Mouse (Mus musculus) limb, embryonic 12.5 days (tissue): ENCODE measurements around the gene Celf1. TPM values are rescaled to one million over a fixed set of nuclear protein-coding genes. Genes with fewer than 3 reads are reported as not detected.
A peak's percentile ranks its signal among the peaks of the same experiment; 100 is the strongest.

Experiments
- ATAC-seq: fragments of 200-750 bp; cut with Nextera tagmentation; 2 replicates; pipeline ENCODE4 v1.8.0; 2017; ENCODE audit warnings: low read depth, moderate TSS enrichment; ENCODE audit not compliant: insufficient number of reproducible peaks, insufficient read depth, low FRiP score, low TSS enrichment
- H3K27ac ChIP-seq: fragments of 300-500 bp; sonication (generic); 2 replicates; pipeline ENCODE4 v1.5.1; 2016; ENCODE audit warnings: mild to moderate bottlenecking, moderate library complexity
- H3K27me3 ChIP-seq: fragments of 300-500 bp; sonication (generic); 2 replicates; pipeline ENCODE4 v1.6.1; 2016; ENCODE audit warnings: mild to moderate bottlenecking, moderate library complexity
- H3K36me3 ChIP-seq: fragments of 300-500 bp; sonication (generic); 2 replicates; pipeline ENCODE4 v1.6.1; 2016; ENCODE audit warnings: mild to moderate bottlenecking, moderate library complexity
- H3K4me1 ChIP-seq: fragments of 300-500 bp; sonication (generic); replicated peaks from 2 replicates; pipeline ENCODE4 v1.6.1; 2016
- H3K4me2 ChIP-seq: fragments of 300-500 bp; sonication (generic); 2 replicates; pipeline ENCODE4 v1.6.1; 2016; ENCODE audit warnings: mild to moderate bottlenecking, moderate library complexity
- H3K4me3 ChIP-seq: fragments of 300-500 bp; sonication (generic); replicated peaks from 2 replicates; pipeline ENCODE4 v1.5.1; 2016; ENCODE audit warnings: mild to moderate bottlenecking
- H3K9ac ChIP-seq: fragments of 300-500 bp; sonication (generic); replicated peaks from 2 replicates; pipeline ENCODE4 v1.6.1; 2016; ENCODE audit warnings: mild to moderate bottlenecking, moderate library complexity
- H3K9me3 ChIP-seq: fragments of 300-500 bp; sonication (generic); 2 replicates; pipeline ENCODE4 v1.6.1; 2016; ENCODE audit warnings: mild to moderate bottlenecking, moderate library complexity
- WGBS: fragments of 180-500 bp; shearing (Covaris S2); methylation state at CpG from one replicate; pipeline ENCODE4 v1.1.7; 2016; 5-methylcytosine and 5-hydroxymethylcytosine counted together
- polyA plus RNA-seq: library from polyadenylated mRNA; unstranded; fragments of >200 nt; fragmentation: Nextera tagmentation; extraction: Ambion mirVana; gene quantifications from 2 replicates; pipeline ENCODE4 v1.2.1, GENCODE M21; 2016

Celf1 gene
- polyA plus RNA-seq, 1 experiment from 2014 or later = 125 TPM

DNA sequence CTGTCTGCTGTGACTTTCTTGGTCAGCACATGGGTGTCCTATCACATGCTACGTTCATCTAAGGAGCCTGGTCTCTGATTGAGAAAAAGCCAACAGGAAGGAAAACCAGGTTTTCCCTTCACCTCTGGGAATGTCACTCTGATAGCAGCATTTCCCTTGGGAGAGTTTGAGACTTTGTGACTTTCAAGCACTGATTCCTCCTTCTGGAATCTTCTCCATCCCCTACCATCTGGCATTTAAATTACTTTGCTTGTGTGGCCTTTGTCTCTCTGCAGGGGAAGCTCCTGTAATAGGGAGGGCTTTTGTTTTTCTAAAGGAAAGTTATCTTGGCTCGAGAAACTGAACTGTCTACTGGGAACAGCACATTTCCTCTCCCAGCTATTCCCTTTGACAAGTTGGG lies 82.9 kb downstream of the Celf1 start:
- ATAC-seq = no peak
- no peaks in the 10 kb centered on the region for H3K9me3 ChIP-seq
- no peak overlapping the region for H3K9ac ChIP-seq
- H3K27me3 ChIP-seq = no peaks in the 10 kb centered on the region
- peaks cover 28% of the 10 kb centered on the region for H3K36me3 ChIP-seq
- no peak overlapping the region for H3K4me2 ChIP-seq
- 73% methylated on average over 2 of the region's 2 CpGs for WGBS
- H3K27ac ChIP-seq = no peak overlapping the region
- H3K4me1 ChIP-seq = no peaks in the 10 kb centered on the region
- no peak overlapping the region for H3K4me3 ChIP-seq

GRCm38 (mm10) chr2:91023956-91024355 lies 83.8 kb downstream of the Celf1 start:
- no peak overlapping the region for H3K27ac ChIP-seq
- WGBS = 86% methylated on average over 1 of the region's 1 CpGs
- no peaks in the 10 kb centered on the region for H3K27me3 ChIP-seq
- H3K4me1 ChIP-seq = no peaks in the 10 kb centered on the region
- no peaks in the 10 kb centered on the region for H3K9me3 ChIP-seq
- H3K9ac ChIP-seq = no peak overlapping the region
- peaks cover 23% of the 10 kb centered on the region for H3K36me3 ChIP-seq
- H3K4me2 ChIP-seq = no peak overlapping the region
- no peak for ATAC-seq
- no peak overlapping the region for H3K4me3 ChIP-seq

DNA sequence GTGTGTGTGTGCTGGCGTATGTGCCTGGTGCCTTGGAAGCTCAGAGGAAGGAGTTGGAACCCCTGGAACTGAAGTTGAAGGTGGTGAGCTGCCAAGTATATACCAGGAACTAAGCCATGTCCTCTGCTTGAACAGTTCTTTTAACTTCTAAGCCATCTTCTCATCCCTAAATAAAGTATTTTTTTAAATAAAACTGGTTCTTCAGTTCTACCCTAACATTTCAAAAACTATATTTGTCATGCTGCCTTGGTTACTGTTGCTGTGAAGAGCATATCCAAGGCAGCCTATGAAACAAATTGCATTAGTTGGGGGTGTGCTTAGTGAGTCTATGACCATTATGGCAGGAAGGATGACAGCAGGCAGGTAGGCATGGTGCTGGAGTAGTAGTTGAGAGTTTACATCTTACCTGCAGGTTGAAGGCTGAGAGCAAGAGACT lies 84.9 kb downstream of the Celf1 start:
- Histone ChIP-seq H3K4me1 (no peaks in the 10 kb centered on the region), H3K4me2 (no peak overlapping the region), H3K27ac (no peak overlapping the region), H3K4me3 (no peak overlapping the region), H3K9ac (no peak overlapping the region), H3K9me3 (no peaks in the 10 kb centered on the region), H3K36me3 (peaks cover 16% of the 10 kb centered on the region), H3K27me3 (no peaks in the 10 kb centered on the region)
- 93% methylated on average over 1 of the region's 1 CpGs for WGBS
- ATAC-seq = no peak

DNA sequence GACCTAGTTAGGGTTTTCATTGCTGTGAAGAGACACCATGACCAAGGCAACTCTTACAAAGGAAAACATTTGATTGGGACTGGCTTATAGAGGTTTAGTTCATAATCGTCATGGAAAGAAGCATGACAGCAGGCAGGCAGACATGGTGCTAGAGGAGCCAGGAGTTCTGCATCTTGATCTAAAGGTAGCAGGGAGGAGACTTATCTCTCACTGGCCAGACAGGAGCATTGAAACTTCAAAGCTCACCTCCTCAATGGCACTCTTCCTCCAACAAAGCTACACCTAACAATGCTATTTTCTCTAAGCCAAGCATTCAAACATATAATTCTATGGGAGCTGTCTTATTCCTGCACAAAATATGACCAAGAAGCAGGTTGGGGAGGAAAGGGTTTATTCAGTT lies 86.3 kb downstream of the Celf1 start:
- Histone ChIP-seq H3K27me3 (no peaks in the 10 kb centered on the region), H3K4me3 (no peak overlapping the region), H3K9me3 (no peaks in the 10 kb centered on the region), H3K27ac (no peak overlapping the region), H3K9ac (no peak overlapping the region), H3K4me2 (no peak overlapping the region), H3K36me3 (peaks cover 3% of the 10 kb centered on the region; the same call in 1 of the 2 replicates), H3K4me1 (no peaks in the 10 kb centered on the region)
- WGBS = 89% methylated on average over 1 of the region's 1 CpGs
- no peak for ATAC-seq

- 91% methylated on average over 9 of the region's 9 CpGs for WGBS
- Histone ChIP-seq H3K9ac (no peak overlapping the region), H3K4me1 (no peaks in the 10 kb centered on the region), H3K27me3 (no peaks in the 10 kb centered on the region), H3K27ac (no peak overlapping the region), H3K36me3 (no peaks in the 10 kb centered on the region), H3K4me2 (no peak overlapping the region), H3K9me3 (no peaks in the 10 kb centered on the region), H3K4me3 (no peak overlapping the region)
- no peak for ATAC-seq
Measured at GRCm38 (mm10) chr2:91027391-91028214, 87.4 kb downstream of the Celf1 start.

DNA sequence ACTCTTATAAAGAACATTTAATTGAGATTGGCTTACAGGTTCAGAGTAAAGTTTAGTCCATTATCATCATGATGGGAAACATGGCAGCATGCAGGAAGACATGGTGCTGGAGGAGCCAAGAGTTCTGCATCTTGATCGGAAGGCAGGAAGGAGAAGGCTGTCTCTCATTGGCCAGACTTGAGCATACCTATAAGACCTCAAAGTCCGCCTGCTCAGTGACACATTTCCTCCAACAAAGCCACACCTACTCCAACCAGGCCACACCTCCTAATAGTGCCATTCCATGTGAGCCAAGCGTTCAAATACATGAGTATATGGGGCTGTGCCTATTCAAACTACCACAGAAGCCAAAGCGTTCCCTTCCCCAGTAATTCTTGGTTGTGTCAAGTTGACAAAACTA lies 91.0 kb downstream of the Celf1 start:
- Histone ChIP-seq H3K9me3 (no peaks in the 10 kb centered on the region), H3K4me1 (no peaks in the 10 kb centered on the region), H3K4me2 (no peak overlapping the region), H3K27ac (no peak overlapping the region), H3K27me3 (no peaks in the 10 kb centered on the region), H3K9ac (no peak overlapping the region), H3K36me3 (no peaks in the 10 kb centered on the region), H3K4me3 (no peak overlapping the region)
- 86% methylated on average over 4 of the region's 4 CpGs for WGBS
- ATAC-seq = no peak

GRCm38 (mm10) chr2:91033000-91033399 lies 92.8 kb downstream of the Celf1 start:
- Histone ChIP-seq H3K36me3 (no peaks in the 10 kb centered on the region), H3K4me3 (no peak overlapping the region), H3K9ac (no peak overlapping the region), H3K4me2 (no peak overlapping the region), H3K9me3 (no peaks in the 10 kb centered on the region), H3K27me3 (no peaks in the 10 kb centered on the region), H3K4me1 (no peaks in the 10 kb centered on the region), H3K27ac (no peak overlapping the region)
- no peak for ATAC-seq
- WGBS = 11% methylated on average over 3 of the region's 3 CpGs

DNA sequence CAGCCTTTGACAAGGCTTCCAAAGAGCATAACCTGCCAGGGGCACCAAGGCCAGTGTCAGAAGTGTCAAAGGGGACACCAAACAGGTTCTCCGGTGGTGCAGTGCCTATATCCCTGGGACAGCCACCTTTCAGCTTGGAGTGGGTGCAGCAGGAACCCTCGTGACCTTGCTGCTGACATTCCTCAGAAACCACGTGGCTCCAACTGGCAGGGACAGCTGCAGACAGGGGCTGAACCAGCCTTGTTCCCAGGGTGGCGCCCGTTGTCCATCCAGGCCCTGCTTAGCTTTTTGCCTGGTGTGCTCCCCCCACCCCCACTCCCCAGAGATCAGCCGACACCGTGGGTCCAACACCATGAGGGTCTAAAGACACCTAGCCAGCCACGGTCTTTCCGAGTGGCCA lies 95.2 kb downstream of the Celf1 start, which contains the start of gene Rapsn:
Rapsn (plus strand) TSS at position 236 of the 400 bp plus-strand sequence.
- Histone ChIP-seq H3K4me2 (no peak within 1 kb of the TSS), H3K36me3 (no peaks in the 10 kb centered on the region), H3K4me3 (no peak within 1 kb of the TSS), H3K27ac (no peak within 1 kb of the TSS), H3K4me1 (no peaks in the 10 kb centered on the region), H3K9me3 (no peaks in the 10 kb centered on the region), H3K9ac (0 out of 2 replicates have a peak within 1 kb of the TSS, but pooled peaks have one; percentile 8), H3K27me3 (no peaks in the 10 kb centered on the region)
- ATAC-seq = 0 out of 2 replicates have a peak, but pooled peaks have one; percentile 26
- WGBS = 62% methylated on average over 9 of the region's 9 CpGs

DNA sequence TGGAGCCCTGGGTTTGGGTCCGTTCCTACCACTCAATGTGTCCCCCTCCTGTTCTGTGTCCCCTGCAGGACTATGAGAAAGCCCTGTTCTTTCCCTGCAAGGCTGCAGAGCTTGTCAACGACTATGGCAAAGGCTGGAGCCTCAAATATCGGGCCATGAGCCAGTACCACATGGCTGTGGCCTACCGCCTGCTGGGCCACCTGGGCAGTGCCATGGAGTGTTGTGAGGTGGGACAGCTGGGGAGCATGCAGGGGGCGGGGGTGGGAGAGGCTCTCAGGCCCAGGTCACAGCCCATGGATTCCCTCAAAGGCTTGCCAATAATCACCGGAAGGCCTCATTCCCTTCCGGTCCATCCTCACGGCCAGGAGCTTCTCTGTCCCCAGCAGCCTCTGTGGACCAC lies 101.6 kb downstream of the Celf1 start:
- WGBS = 79% methylated on average over 8 of the region's 8 CpGs
- ATAC-seq = no peak
- Histone ChIP-seq H3K9ac (no peak overlapping the region), H3K27ac (no peak overlapping the region), H3K4me3 (no peak overlapping the region), H3K36me3 (no peaks in the 10 kb centered on the region), H3K27me3 (no peaks in the 10 kb centered on the region), H3K9me3 (no peaks in the 10 kb centered on the region), H3K4me2 (no peak overlapping the region), H3K4me1 (no peaks in the 10 kb centered on the region)

- Histone ChIP-seq H3K4me2 (no peak overlapping the region), H3K36me3 (no peaks in the 10 kb centered on the region), H3K27me3 (no peaks in the 10 kb centered on the region), H3K27ac (no peak overlapping the region), H3K9me3 (no peaks in the 10 kb centered on the region), H3K9ac (no peak overlapping the region), H3K4me3 (no peak overlapping the region), H3K4me1 (peaks cover 4% of the 10 kb centered on the region; the same call in 1 of the 2 replicates)
- no peak for ATAC-seq
- WGBS = 73% methylated on average over 20 of the region's 21 CpGs
Measured at GRCm38 (mm10) chr2:91042651-91043398, 102.6 kb downstream of the Celf1 start.

- no peaks in the 10 kb centered on the region for H3K27me3 ChIP-seq
- peaks cover 4% of the 10 kb centered on the region; the same call in 1 of the 2 replicates for H3K4me1 ChIP-seq
- no peak overlapping the region for H3K4me3 ChIP-seq
- no peak overlapping the region for H3K9ac ChIP-seq
- no peak overlapping the region for H3K27ac ChIP-seq
- H3K36me3 ChIP-seq = no peaks in the 10 kb centered on the region
- H3K4me2 ChIP-seq = no peak overlapping the region
- H3K9me3 ChIP-seq = no peaks in the 10 kb centered on the region
- no peak for ATAC-seq
- 77% methylated on average over 13 of the region's 13 CpGs for WGBS
Measured at GRCm38 (mm10) chr2:91044727-91045126, 104.5 kb downstream of the Celf1 start.
